Mouse (Mus musculus): ENCODE data around the gene Cnot10.

The Cnot10 gene

DNA sequence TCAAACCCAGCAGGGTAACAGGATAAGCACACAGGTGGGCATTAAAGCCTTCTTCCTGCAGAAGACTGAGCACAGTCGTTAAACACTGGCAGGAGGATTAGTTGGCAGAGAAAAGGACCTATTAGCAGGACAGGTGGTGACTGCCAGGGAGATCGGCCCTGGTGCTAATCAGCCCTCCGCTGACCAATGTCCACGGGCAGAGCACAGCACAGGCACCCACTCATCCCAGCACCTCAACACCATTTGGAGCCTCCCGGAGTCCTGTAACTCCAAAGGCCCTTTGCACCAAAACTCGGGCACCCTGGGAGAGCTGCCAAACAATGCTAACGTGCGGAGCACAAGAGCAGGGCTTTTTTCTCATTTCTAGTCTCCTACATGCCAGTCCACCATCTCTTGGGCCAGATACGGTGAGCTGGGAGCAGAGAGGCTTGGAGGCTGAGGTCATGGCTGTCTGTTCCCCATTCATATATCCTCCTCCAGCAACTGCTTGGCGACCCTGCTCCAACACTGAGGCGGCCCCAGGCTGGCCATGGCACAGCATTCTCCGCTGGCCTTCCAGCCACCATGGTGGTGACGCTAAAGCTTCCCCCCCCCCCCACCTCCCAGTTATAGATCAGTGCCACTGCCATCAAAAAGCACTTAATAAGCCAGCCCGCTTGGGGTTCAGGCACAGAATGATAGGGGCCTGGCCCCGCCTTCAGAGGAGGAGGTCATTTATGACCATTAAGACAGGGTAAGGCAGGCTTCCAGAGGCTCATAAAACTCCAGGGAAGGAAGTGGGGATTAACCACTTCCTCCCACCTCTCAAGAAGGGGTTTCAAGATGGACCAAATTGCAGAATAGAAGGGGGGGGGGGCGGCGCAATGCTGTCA is 95.9 kb downstream of the Cnot10 start:
- DNase-seq: peak; percentile 55

DNA sequence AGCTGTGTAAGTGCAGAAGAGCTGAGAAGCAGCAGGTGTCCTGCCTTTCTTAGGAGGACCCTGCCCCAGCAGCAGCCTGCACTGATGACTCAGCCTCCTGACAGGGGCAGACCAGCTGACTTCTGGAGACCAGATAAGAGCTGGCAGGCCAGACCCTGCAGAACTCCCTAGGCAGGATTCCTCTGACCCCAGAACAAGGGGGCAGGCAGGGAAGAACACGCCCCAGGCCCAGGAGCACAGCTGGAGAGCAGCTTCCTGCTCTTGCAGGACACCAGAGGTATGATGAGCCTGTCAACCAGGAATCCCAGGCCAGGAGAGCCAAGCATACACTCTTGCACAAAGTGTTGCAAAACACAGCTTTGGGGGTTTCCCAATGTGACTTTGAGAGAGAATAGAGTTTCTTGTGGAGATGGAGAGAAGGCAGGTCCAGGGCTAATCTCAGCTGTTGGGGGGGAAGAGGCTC is 98.7 kb downstream of the Cnot10 start:
- DNase-seq: no peak

DNA sequence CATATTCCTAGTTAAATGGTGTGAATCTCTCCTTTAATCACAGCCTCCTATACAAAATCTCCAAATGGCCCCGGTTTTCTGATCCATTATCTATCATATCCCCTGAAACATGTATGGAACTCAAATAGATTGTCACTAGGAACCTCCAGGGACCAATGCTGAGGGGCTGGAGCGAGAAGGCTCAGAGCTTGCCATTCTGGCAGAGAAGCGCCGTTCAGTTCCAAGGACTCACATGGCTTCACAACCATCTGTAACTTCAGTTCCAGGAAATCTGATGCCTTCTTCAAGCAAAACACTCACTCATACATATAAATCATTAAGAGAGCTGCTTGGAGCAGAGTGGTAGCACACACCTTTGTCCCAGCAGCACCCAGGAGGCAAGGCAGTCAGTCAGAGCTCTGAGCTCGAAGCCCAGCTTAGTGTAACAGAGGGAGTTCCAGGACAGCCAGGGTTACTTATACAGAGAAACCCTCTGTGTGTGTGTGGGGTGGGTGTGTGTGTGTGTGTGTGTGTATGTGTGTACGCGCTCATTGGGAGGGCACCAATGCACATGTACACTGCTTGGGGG is 100.9 kb downstream of the Cnot10 start:
- no peak for DNase-seq

DNA sequence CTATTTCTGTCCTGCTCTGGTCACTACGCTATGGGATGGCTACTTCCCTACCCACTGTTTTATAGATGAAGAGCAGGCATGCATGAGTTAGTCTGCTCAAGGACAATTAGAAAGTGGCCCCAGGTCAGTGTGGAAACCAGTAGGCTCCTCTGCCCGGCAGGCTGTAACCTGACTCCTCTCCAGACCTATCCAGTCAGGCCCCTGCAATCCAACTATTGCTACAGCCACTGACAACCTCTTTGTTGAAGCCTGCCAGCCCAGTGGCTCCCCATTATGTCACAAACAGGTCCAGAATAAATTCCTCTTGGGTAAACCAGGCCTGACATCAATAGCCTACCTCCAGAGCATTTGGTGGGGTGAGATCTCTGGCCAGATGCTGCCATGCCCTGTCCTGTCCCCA is 103.4 kb downstream of the Cnot10 start:
- no peak for DNase-seq
